Mouse (Mus musculus) monocyte, adult 5-6 weeks (primary cell): ENCODE results near the gene Kcne4. TPM values are rescaled to one million over a fixed set of nuclear protein-coding genes. Genes with fewer than 3 reads are reported as not detected.
"Not testable (repeated sequence)": the region's sequence is repeated elsewhere in the genome, so short reads cannot be mapped to it uniquely, and the experiment has no call there.

Source experiments
- ATAC-seq: fragments of 153-309, 156-312 bp; replicated peaks from 2 replicates; pipeline ENCODE4 v1.8.0; 2017; ENCODE audit warnings: mild to moderate bottlenecking; ENCODE audit not compliant: low TSS enrichment, insufficient number of reproducible peaks, severe bottlenecking, poor library complexity, low FRiP score
- total RNA-seq: library from RNA; stranded (forward); fragments of 200-1000, 200-491, 200-594 nt; gene quantifications from 3 replicates; pipeline ENCODE4 v1.2.3, GENCODE M21; 2017

Kcne4 gene
- total RNA-seq, result 0.43 TPM in 1 of 3 replicates, not detected in the others

- no peak for ATAC-seq
Observed at GRCm38 (mm10) chr1:78816639-78817038, at the start of gene Kcne4. TSS of gene Kcne4 (plus strand) at chr1:78816758.

- ATAC-seq, result no peak
Observed at GRCm38 (mm10) chr1:78781899-78782298, 34.7 kb upstream of the Kcne4 start.

GRCm38 (mm10) chr1:78784936-78785335, 31.6 kb upstream of the Kcne4 start:
- ATAC-seq, result not testable (repeated sequence)

- no peak for ATAC-seq
Observed at GRCm38 (mm10) chr1:78789744-78790143, 26.8 kb upstream of the Kcne4 start.

DNA sequence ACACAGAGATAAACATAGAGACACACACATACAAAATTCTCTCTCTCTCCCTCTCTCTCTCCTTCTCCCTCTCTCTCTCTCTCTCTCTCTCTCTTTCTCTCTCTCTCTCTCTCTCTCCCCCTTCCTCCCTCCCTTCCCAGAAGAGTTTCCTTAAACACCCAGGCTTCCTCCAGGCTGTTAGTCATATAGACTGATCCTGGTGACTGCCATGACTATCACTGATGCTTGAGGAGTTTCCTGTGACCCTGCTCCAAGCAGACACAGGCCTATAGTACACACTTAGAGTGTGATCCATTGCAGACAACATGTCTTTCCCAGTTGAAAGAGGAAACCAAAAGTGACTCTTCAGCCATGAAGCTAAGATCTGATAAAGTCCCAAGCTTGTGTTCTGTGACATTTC, 9.1 kb upstream of the Kcne4 start:
- ATAC-seq, result no peak

- ATAC-seq, result no peak
Observed at GRCm38 (mm10) chr1:78809819-78810218, 6.7 kb upstream of the Kcne4 start.

DNA sequence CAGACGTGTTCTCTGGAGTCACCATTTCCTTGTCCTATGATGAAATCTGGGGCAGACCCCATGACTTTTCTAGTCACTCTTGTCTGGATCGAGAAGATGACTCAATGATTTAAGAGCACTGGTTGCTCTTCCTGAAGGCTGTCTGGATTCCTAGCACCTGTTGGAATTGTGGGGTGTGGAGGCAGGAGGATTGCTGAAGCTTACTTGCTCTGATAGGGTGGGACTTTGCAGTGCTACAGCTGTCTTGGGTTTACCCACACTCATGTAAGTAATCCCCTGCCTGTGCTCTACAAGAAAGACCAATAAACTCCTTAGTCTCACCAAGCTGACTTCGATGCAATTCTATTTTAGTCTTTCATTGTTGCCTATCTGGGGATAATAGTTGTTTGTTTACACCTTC, 5.7 kb upstream of the Kcne4 start:
- ATAC-seq, result no peak

DNA sequence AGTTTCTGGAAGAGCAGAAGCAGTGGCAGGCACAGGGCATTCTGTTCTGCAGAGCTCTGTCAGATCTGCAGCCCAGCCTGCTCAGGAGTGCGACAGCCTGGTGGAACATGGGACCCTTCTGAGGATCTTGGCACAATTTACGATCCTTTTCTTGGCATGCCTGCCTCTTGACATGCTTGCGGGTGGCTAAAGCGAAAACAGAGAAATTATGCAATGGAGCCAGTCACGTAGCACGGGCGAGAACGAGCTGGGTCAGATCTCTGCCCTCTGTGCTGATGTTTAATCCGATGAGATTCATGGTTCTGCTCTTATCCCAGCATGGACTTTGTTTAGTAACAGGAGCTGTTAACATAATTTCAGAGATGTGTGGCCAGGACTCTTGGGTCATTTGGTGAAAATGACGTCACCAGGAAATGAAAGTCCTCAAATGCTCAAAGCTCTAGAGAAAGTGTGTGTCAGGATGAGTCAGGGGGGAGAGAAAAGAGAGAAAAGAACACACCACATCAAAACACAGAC, 4.5 kb upstream of the Kcne4 start:
- no peak for ATAC-seq

DNA sequence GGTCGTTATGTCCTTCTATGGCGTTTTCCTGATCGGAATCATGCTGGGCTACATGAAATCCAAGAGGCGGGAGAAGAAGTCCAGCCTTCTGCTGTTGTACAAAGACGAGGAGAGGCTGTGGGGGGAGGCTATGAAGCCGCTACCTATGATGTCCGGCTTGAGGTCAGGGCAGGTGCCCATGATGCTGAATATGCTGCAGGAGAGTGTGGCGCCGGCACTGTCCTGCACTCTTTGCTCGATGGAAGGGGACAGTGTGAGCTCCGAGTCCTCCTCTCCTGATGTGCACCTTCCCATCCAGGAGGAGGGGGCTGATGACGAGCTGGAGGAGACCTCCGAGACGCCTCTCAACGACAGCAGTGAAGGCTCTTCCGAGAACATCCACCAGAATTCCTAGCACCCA, 1.2 kb downstream of the Kcne4 start:
- no peak for ATAC-seq

DNA sequence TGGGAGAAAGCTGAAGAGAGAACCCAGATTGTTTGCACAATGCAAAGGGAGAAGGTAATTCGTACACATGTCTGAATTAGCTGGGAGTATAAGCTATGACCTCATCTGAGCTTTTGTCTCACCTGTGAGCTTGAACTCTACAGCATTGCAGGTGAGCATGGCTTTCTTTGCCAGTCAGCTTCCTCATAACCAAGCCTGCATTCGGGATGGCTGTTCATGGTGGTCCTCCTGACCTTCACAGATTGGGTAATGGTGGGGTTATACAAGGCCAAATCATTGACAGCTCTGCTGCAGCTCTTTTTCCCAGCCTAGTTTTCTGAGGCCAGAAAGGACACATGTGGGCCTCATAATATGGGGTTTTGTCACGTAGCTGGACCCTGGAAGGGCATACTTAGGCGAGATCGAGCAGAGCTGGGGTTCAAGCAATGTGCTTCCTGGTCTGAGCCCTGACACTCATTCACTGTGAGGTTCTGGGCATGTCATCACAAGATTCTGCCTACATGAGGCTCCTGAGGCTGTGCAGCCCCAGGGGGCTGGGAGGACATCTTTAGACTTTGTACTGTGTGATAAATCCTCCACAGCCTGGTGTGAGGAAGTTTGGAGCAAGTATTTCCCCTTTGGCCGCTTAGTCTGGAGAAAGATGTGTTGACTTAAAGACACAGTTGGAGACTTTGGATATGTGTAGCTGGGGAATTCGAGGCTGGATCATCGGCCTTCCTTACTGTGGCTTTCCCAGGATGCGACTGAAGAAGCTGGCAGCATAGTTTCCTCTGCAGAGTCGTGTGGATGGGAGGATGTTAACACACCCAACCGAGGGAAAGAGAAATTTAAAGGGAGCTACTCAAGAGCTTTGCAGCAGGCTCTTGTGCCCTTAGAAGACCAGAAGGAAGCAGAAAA, 2.3 kb downstream of the Kcne4 start:
- no peak for ATAC-seq

- ATAC-seq, result no peak
Observed at GRCm38 (mm10) chr1:78819592-78819991, 3.0 kb downstream of the Kcne4 start.

GRCm38 (mm10) chr1:78820176-78820575, 3.6 kb downstream of the Kcne4 start:
- ATAC-seq, result no peak

DNA sequence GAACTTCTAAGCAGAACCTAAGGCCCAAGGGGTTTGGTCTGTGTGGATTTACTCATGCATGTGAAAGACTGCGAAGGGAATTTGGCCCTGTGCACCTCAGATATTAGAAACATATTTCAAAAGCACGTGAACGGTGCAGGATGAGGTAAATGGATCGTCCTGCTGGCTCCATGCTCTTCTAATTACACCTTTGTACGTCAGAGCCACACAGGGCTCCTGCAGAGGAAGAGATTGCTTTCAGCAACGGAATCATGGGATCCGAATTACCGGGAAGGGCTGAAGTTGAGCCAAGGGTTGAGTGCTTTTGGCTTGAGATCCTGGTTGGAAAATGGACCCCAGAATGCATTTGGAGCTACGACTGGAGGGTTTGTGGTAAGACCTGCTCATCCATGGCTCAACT, 4.6 kb downstream of the Kcne4 start:
- ATAC-seq, result no peak

DNA sequence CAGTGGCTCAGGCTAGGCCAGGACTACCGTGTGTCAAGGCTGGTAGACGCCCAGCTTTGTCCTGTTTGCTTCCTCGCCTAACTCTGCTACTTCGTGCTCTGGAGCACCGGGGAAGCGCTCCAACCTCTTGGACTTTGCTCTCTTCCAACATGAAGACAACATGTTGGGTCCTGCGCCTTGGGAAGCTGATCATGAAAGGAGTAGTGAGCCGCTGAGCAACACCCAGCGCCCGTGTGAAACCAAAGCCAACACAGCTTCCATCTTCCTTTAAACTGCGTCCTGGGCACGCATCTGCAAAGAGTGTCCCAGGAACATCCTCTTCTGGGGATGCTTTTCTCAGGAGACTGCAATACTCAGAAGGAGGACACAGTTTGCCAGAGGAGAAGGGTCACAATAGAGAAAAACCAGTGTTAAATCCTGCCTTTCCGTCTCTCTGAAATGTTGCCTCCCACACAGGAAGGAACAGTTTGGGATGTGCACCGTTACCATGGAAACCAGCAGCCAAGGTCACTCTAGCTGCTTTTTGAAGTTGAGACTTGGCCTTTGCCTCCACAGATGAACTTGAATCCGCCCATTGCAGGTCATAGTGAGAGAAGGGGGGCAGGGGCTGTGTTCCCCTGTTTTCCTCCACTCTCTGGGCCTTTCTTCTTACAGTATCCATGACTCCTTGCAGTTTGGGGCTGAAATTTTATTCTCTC, 5.3 kb downstream of the Kcne4 start:
- ATAC-seq, result no peak

DNA sequence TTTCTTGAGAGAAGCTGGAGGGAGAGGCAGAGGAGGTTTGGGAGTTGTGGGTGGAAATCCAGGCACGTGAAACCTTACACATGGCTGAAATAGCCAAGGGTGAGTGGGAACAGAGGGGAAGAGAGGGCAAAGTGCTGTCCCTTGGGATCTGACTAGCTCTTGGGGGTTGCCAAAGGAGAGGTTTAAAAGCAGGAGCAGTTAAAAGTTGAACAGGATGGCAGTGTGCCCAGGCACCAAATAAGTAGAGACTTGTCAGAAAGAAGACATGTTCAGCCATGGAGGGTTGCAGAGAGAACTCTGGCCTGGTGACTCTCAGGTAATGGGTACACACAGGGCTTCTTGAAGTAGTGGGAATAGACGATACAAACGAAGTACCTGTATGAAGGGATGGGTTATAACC, 8.7 kb downstream of the Kcne4 start:
- no peak for ATAC-seq

DNA sequence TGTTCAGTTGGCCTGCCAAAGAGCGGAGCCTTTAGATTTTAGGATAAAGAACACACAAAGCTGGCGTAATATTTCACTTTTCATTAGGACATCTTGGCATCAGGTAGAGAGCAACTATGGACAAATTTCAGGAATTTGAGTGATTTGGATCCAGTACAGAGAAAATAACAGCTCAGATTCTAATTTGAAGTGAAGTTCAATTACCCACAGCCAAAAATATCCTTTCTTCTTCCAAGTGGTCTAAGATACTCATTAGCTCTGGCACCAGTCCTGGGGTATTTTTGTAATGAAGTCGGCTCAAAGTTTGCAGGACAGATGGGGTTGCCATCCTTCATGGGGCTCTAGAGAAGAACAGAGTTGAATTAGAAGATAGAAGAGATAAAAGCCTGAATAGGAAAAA, 21.9 kb downstream of the Kcne4 start:
- ATAC-seq, result no peak

GRCm38 (mm10) chr1:78840769-78841168, 24.2 kb downstream of the Kcne4 start:
- ATAC-seq, result no peak

DNA sequence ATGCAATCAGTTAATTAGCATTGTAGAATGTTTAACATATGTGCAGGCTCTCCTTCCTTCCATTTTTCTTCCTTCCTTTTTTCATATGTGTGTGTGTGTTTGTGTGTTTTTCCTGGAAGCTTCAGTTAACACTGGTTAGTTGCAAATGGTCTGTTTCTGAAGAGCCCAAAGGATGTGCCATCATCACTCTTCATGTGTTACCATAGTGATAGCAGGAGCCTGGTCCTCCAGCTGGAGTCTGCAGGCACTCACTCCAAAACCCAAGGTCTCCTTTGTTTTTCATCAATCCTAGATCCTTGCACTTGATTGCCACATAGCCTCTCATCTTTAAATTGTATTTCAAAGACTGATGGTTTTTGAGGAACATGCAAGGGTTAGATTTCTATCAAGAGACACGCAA, 29.1 kb downstream of the Kcne4 start:
- no peak for ATAC-seq

GRCm38 (mm10) chr1:78846471-78846870, 29.9 kb downstream of the Kcne4 start:
- no peak for ATAC-seq
